Mouse (Mus musculus) kidney, embryonic 16.5 days (tissue): ENCODE data around the gene 3830406C13Rik. TPM values are rescaled to one million over a fixed set of nuclear protein-coding genes. Genes with fewer than 3 reads are reported as not detected.
A peak's percentile ranks its signal among the peaks of the same experiment; 100 is the strongest.

Source experiments
- ATAC-seq: fragments of 200-750 bp; cut with Nextera tagmentation; 2 replicates; pipeline ENCODE4 v1.8.0; 2017; ENCODE audit warnings: moderate TSS enrichment; ENCODE audit not compliant: low FRiP score, low TSS enrichment
- H3K27ac ChIP-seq: fragments of 300-500 bp; sonication (generic); 2 replicates; pipeline ENCODE4 v1.5.1; 2014; ENCODE audit warnings: low read length
- H3K27me3 ChIP-seq: fragments of 300-500 bp; sonication (generic); 2 replicates; pipeline ENCODE4 v1.6.1; 2014; ENCODE audit warnings: low read length, control low read depth, mixed read lengths; ENCODE audit not compliant: insufficient read depth
- H3K36me3 ChIP-seq: fragments of 300-500 bp; sonication (generic); 2 replicates; pipeline ENCODE4 v1.6.1; 2014; ENCODE audit warnings: low read length, control low read depth, mixed read lengths; ENCODE audit not compliant: insufficient read depth
- H3K4me1 ChIP-seq: fragments of 300-500 bp; sonication (generic); 2 replicates; pipeline ENCODE4 v1.6.1; 2014; ENCODE audit warnings: low read length, control low read depth, mixed read lengths; ENCODE audit not compliant: insufficient read depth
- H3K4me2 ChIP-seq: fragments of 300-500 bp; sonication (generic); replicated peaks from 2 replicates; pipeline ENCODE4 v1.6.1; 2014; ENCODE audit warnings: low read depth, low read length
- H3K4me3 ChIP-seq: fragments of 300-500 bp; sonication (generic); 2 replicates; pipeline ENCODE4 v1.5.1; 2014; ENCODE audit warnings: mild to moderate bottlenecking, low read length
- H3K9ac ChIP-seq: fragments of 300-500 bp; sonication (generic); replicated peaks from 2 replicates; pipeline ENCODE4 v1.6.1; 2014; ENCODE audit warnings: low read length
- H3K9me3 ChIP-seq: fragments of 300-500 bp; sonication (generic); 2 replicates; pipeline ENCODE4 v1.6.1; 2016; ENCODE audit warnings: low read length, control low read depth
- WGBS: fragments of 180-500 bp; shearing (Covaris S2); extraction: QIAGEN DNeasy Blood & Tissue Kit; methylation state at CpG from one replicate; pipeline ENCODE4 v1.1.7; 2014; 5-methylcytosine and 5-hydroxymethylcytosine counted together
- polyA plus RNA-seq: library from polyadenylated mRNA; unstranded; fragments of >200 nt; fragmentation: Nextera tagmentation; extraction: Ambion mirVana; gene quantifications from 2 replicates; pipeline ENCODE4 v1.2.1, GENCODE M21; 2015

The 3830406C13Rik gene
- polyA plus RNA-seq, 1 experiment from 2014 or later = 46.1 TPM

DNA sequence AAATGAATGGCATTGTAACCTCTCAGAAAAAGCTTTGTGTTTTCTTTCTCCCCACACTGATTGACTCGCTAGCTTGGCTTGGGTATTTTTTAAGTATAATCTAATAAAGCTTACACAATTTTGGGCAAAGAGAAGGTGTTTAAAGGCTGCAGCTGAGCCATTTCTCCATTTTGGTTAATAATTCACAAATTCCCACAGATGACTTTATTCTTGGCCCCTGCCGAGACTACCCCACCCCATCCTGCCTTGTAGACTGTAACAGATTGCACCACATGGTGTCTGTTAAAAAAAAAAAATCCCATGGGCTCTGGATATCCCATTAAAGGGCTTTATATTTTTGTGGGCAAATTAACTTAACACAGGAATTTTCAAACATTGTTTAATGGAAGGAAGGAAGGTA is 19.1 kb downstream of the 3830406C13Rik start:
- ATAC-seq = no peak
- Histone ChIP-seq H3K4me1 (no peaks in the 10 kb centered on the region), H3K4me3 (no peak overlapping the region), H3K27ac (no peak overlapping the region), H3K36me3 (0 out of 2 replicates have a peak, but pooled peaks cover 4% of the 10 kb centered on the region), H3K9me3 (no peaks in the 10 kb centered on the region), H3K4me2 (no peak overlapping the region), H3K27me3 (no peaks in the 10 kb centered on the region), H3K9ac (no peak overlapping the region)
- WGBS = 54% methylated on average over 2 of the region's 2 CpGs

DNA sequence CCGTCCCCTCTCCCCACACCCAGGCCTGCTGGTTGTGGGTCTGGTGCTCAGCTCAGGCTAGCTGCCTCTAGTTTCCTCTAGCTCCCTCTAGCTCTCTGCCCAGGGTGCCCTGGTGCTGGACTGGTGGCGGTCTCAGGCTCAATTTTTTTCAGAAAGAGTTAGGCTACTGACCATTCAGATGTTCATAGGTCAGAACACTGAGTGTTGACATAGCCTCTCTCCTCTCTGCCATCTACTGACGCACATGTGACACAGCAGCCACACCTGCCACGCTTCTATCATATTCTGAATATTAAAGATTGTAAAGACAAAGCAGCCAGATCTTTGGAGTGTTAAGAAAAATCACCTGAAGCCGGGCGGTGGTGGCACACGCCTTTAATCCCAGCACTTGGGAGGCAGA is 49.6 kb downstream of the 3830406C13Rik start:
- H3K27ac ChIP-seq = no peak overlapping the region
- ATAC-seq = no peak
- no peaks in the 10 kb centered on the region for H3K4me1 ChIP-seq
- no peaks in the 10 kb centered on the region for H3K36me3 ChIP-seq
- WGBS = 83% methylated on average over 7 of the region's 7 CpGs
- no peak overlapping the region for H3K4me3 ChIP-seq
- H3K9me3 ChIP-seq = no peaks in the 10 kb centered on the region
- H3K27me3 ChIP-seq = peaks cover 46% of the 10 kb centered on the region
- H3K9ac ChIP-seq = no peak overlapping the region
- H3K4me2 ChIP-seq = no peak overlapping the region

DNA sequence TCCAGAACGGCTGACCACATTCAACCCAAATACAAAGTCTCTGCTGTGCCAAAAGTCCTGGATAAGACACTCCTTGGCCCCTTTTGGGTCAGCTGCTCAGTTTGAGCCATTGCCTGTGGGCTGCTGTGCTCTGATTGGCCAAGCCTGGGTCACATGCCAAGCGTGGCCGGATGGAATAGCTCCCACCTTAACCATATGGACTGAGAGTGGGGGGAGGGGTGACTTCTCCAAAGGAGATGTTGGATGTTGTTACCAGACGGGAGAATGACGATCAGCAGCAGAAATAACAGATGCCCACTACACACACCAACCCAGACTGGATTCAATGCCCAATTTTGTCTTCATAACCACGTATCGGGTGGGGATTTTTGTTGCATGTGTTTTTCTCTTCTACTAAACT is 51.0 kb downstream of the 3830406C13Rik start:
- H3K4me2 ChIP-seq = no peak overlapping the region
- H3K27me3 ChIP-seq = peaks cover 58% of the 10 kb centered on the region
- H3K27ac ChIP-seq = no peak overlapping the region
- H3K9me3 ChIP-seq = no peaks in the 10 kb centered on the region
- H3K36me3 ChIP-seq = no peaks in the 10 kb centered on the region
- ATAC-seq = peak; percentile 15; the same call in 1 of the 2 replicates
- no peaks in the 10 kb centered on the region for H3K4me1 ChIP-seq
- no peak overlapping the region for H3K9ac ChIP-seq
- 36% methylated on average over 7 of the region's 7 CpGs for WGBS
- no peak overlapping the region for H3K4me3 ChIP-seq

DNA sequence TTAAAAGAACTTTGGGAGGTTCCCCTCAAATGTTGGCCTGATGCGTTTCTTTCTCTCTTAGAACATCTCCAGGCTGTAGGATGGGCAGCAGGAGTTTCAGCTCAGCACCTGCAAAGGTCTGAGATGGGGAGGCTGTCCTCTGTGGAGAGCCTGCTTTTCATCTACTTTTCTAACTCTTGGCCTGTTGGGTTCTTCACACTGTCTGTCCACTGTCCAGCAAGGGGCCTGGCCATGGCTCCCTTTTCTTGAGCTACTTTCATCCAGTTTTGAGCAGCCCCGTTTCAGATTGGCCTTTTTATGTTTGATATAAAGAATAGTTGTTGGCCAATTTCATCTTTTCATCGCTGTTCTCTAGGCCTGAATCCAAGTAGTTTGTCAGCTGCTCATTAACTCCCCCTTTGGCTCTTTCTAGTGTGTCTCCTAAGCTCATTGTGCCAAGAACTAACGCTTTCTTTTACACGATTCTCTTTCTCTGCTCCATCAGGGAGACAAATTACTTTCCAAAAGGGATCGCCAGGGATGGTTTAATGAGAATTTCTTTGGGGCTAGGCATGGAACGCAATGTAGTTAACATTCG is 53.5 kb downstream of the 3830406C13Rik start:
- H3K4me1 ChIP-seq = peaks cover 5% of the 10 kb centered on the region
- H3K9ac ChIP-seq = no peak overlapping the region
- WGBS = 5% methylated on average over 8 of the region's 8 CpGs
- H3K36me3 ChIP-seq = no peaks in the 10 kb centered on the region
- H3K4me2 ChIP-seq = no peak overlapping the region
- no peaks in the 10 kb centered on the region for H3K9me3 ChIP-seq
- no peak for ATAC-seq
- H3K27me3 ChIP-seq = peaks cover 82% of the 10 kb centered on the region
- H3K27ac ChIP-seq = no peak overlapping the region
- H3K4me3 ChIP-seq = no peak overlapping the region

DNA sequence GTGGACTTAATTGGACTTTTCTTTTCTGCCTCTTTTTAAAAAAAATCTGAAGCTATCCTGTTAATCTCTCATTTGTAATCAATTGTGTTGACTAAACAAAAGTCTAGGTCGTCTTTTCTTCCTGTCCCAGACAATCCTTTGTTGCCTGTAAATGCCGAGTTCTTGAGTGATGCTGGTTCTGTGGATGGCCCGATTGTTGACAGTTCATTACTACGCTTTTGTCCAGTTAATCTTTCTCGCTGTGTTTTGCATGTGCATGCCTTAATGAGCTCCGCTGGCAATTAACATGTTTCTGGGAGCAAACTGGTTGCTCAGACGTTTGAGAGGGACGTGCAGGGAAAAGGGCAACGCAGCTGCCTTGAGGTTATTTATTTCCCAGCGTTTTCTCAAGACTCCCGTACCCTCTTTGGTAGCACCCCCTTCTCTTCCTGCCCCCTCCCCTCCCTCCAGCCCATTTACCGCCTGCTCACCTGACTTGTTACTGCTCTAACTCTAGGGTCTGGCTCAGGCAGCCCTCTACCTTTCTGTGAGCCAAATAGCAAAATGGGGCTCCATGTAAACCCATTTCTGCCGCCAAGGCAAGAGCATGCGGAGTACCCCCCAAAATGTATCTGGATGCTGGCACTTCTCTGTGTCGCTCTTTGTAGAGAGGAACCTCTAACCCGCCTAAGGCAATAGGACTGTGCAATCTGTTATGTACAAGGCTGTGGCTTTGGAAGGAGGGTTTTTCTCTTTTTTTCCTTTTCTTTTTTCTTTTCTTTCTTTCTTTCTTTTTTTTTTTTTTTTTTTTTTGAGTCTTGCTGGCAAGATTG is 54.2 kb downstream of the 3830406C13Rik start:
- H3K9ac ChIP-seq = no peak overlapping the region
- H3K4me2 ChIP-seq = no peak overlapping the region
- no peaks in the 10 kb centered on the region for H3K9me3 ChIP-seq
- no peak for ATAC-seq
- no peak overlapping the region for H3K4me3 ChIP-seq
- H3K27ac ChIP-seq = no peak overlapping the region
- 1% methylated on average over 16 of the region's 16 CpGs for WGBS
- peaks cover 89% of the 10 kb centered on the region for H3K27me3 ChIP-seq
- peaks cover 5% of the 10 kb centered on the region for H3K4me1 ChIP-seq
- no peaks in the 10 kb centered on the region for H3K36me3 ChIP-seq

DNA sequence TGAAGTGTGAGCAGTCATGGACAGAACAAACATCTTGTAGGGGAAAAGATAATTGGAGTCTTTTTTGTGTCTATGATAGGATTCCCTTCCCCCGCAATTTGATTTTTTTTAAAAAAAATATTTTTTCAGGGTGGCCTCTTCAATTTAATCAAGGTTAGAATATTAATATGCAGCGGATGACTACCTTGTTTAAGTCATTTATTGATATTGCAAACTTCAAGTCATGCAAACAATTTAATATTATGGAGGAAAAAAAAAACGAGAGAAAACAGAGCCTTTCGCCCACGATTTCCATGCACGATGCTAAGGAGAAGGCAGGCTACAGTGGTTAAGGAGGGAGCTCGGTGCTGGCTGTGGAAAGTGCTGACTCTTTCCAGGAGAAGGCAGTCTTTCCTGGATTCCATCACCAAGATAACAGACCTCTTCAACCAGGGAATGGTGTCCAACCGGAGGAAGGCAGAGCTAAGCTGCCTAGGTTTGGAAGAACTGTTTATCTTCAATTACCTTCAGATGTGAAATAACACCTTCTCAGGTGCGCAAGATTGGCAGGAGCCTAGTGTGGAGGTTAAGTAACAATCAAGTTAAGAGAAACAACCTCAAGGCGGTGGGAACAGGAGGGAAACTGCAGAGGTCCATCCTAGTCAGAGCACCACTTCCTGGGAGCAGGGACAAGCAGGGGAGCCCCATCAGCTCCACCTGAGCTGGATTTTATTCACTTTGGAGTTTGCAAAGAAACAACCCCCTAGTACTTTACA is 55.0 kb downstream of the 3830406C13Rik start:
- Histone ChIP-seq H3K9me3 (no peaks in the 10 kb centered on the region), H3K4me1 (peaks cover 5% of the 10 kb centered on the region), H3K27ac (no peak overlapping the region), H3K4me2 (no peak overlapping the region), H3K36me3 (no peaks in the 10 kb centered on the region), H3K27me3 (peaks cover 96% of the 10 kb centered on the region), H3K9ac (no peak overlapping the region), H3K4me3 (no peak overlapping the region)
- 2% methylated on average over 10 of the region's 10 CpGs for WGBS
- ATAC-seq = no peak

DNA sequence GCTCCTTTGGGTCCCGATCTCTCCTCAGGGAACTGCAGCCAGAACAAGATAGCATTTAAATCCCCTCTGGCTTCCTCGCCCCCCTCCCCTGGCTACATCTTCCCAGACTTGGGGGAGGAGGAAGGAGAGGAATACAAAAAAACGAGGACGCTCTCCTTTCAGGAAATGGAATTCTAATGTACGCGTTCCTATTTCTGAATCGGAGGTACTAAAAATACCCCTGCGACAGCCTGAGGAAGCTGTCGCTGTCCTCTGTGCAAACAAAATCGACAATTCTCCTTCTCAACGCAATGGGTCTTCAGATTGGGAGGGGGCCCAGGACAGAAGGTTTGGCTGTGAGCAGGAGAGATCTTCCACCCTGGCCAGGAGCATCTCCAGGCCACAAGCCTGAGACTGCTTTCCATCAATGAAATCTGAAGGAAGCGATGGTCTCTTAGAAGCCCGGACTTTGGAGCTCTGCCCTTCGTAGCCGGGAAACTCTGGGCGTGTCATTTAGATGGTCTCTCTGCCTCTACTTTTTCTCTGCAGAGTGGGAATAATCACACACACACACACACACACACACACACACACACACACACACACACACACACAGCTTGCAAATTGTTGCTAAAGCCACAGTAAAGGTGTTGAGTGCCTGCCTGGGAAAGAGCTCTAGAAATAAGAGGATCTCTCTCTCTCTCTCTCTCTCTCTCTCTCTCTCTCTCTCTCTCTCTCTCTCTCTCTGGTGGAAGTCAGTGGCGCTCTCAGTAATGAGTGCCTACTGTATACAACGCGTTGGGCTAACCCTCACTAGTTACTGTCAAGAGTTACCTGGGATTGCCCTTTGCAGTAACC is 56.5 kb downstream of the 3830406C13Rik start:
- Histone ChIP-seq H3K4me3 (no peak overlapping the region), H3K4me2 (no peak overlapping the region; the same call in 1 of the 2 replicates)
- under 1% methylated on average over 19 of the region's 19 CpGs for whole genome bisulfite sequencing

DNA sequence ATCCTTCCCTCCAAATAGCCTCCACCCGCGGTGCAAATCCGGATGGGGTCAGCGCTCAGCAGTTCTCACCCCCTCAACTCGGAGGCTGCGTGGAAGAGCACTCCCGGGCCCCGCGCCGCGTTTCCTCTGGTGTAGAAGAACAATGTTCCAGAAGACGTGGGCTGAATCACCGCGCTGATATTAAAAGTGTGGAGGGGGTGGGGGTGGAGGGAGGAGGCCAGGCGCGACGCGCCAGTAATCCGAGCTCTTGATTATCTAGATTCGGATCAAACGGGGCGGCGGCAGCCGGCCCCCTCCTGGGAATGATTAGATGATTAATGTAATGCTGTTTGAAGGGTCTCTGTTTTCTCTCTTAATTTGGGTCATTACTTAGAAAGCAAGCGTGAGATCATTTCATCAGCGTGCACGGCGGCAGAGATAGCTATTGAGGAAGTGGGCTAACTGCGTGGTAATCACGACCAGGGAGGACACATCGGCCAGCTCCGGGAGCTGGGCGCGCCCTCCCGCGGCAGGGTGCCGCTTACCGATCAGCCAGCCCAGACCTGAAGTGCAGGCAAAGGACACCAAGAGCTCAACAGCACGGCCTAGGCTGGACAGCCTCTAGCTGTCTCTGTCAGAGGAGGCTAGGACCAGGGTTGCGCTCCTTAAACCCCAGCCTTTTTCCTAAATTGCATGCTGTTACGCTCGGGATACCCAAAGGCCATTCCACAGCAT is 57.3 kb downstream of the 3830406C13Rik start:
- under 1% methylated on average over 42 of the region's 42 CpGs for WGBS

More for the DNA sequence above, 56.5 kb downstream of the 3830406C13Rik start:
- no peak for ATAC-seq
- no peak overlapping the region for H3K9ac ChIP-seq
- peaks cover 17% of the 10 kb centered on the region for H3K4me1 ChIP-seq
- no peaks in the 10 kb centered on the region for H3K36me3 ChIP-seq
- no peaks in the 10 kb centered on the region for H3K9me3 ChIP-seq
- H3K27ac ChIP-seq = no peak overlapping the region
- peaks cover 97% of the 10 kb centered on the region for H3K27me3 ChIP-seq

More for the DNA sequence above, 57.3 kb downstream of the 3830406C13Rik start:
- no peak overlapping the region for H3K27ac ChIP-seq
- H3K4me3 ChIP-seq = peak overlapping the region; percentile 14; the same call in 1 of the 2 replicates
- H3K9me3 ChIP-seq = no peaks in the 10 kb centered on the region
- H3K4me2 ChIP-seq = peak overlapping the region; percentile 28
- H3K4me1 ChIP-seq = peaks cover 22% of the 10 kb centered on the region
- no peaks in the 10 kb centered on the region for H3K36me3 ChIP-seq
- H3K27me3 ChIP-seq = peaks cover 97% of the 10 kb centered on the region
- ATAC-seq = 0 out of 2 replicates have a peak, but pooled peaks have one; percentile 32
- no peak overlapping the region for H3K9ac ChIP-seq
